Mouse (Mus musculus): ENCODE measurements around the gene Zfp784.

DNA sequence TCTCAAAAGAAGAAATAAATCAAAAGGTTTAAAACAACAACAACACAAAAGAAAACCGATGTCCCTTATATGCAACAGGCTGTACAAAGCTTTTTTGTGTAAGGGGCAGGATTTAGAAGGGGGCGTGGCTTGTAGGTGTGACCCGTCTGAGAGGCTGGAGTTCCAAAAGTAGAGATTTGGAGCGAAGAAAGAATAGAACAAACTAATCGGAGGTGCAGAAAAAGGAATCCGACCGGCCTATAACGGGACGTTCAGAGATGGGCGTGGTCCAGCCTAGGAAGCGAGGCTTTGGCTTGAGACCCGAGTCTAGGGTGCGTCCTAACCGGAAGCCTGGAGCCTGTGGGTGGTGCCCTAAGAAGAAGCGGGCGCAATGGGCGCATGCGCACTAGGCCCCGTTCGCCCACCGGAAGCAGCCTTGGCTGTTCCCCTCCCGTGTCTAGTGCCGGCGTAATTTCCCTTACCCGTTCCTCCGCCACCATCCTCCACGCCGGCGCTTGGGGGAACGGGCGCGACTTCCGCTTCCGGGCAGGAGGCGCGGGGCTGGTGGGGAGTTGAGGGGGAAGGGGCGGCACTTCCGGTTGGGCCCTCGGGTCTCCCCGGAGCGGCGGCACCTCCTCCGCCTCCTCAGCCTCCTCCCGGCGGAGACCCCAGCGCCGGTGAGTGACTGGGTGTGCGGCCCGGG is 18.1 kb downstream of the Zfp784 start, which contains the start of the genes Zfp865 and Ccdc106:
- TF ChIP-seq CTCF (IDR thresholded peaks at IDR 0.05; ENCODE audit: control insufficient read depth, insufficient read depth, low read length) (no peak), POLR2A (IDR thresholded peaks at IDR 0.05; ENCODE audit: borderline replicate concordance, control insufficient read depth, low read depth, low read length) (peak; percentile 82; the same call in 1 of the 2 replicates)
